ENCODE assay signal across 11 mouse cellular contexts in the genomic region with DNA sequence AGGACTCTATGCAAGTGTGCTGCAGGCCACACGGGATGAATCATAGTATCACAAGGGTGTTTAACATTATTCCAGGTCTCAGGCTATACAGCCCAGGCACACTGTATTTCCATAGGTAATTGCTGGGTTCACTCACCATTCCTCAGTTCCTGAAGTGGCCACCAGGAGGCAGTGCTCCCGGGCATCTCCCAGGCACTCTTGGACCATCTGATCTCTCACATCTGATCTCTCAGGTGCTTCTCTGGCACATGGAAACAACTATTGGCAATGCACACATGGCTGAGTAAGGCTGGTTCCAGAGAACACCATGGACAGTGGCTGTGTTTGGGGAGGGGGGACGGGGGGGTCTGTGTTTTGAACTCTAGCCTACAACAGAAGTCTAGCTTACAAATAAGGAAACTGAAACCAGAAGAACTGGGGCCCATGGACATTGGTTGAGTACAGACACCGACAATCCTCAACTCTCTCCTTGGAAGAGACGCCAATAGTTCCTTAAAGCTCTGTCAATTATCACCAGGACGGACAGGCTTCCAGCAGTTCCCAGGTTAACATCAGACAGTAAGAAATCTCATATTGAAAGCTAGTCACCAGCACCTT. TPM values are rescaled to one million over a fixed set of nuclear protein-coding genes. Genes with fewer than 3 reads are reported as not detected.
DNase-seq lines count a peak whose midpoint lies in the region; ATAC-seq and TF ChIP-seq lines count a peak whose summit lies in the region.
"Had no signal": no experiment of that assay in that cellular context is flagged by ENCODE, and none has a peak within 500 bp of the region (broad histone marks: within the 10 kb centered on the region; RNA-seq: fewer than 3 reads in every experiment).

No protein-coding gene starts in this region.

- no peak overlapping the region for H3K4me2 ChIP-seq in neural tube, embryonic 11.5 days (ENCODE audit: low read depth)
- H3K4me2 ChIP-seq: limb, embryonic 13.5 days had no signal

- TF ChIP-seq CTCF in liver, adult 2 months (IDR thresholded peaks at IDR 0.05; ENCODE audit: low read depth, low read length) = peak; percentile 60

- TF ChIP-seq POLR2A in liver, adult 2 months (IDR thresholded peaks at IDR 0.05; ENCODE audit: extremely low read depth, insufficient read depth, low read length) = no peak

- 58% methylated on average over 6 of the region's 6 CpGs for WGBS in liver, adult 2 months
- 76% methylated on average over 6 of the region's 6 CpGs for WGBS in neural tube, embryonic 11.5 days

- no peaks in the 10 kb centered on the region for H3K79me2 ChIP-seq in liver, adult 2 months (ENCODE audit: control insufficient read depth, insufficient read depth, low read length)

- no peak for ATAC-seq in neural tube, embryonic 11.5 days (ENCODE audit: insufficient read depth, low FRiP score, low TSS enrichment)
- ATAC-seq: forebrain, embryonic 14.5 days had no signal

- H3K9me3 ChIP-seq in neural tube, embryonic 11.5 days (ENCODE audit: control insufficient read depth, low read length) = no peaks in the 10 kb centered on the region
- H3K9me3 ChIP-seq: limb, embryonic 13.5 days had no signal

- no peaks in the 10 kb centered on the region for H3K36me3 ChIP-seq in liver, adult 2 months (ENCODE audit: control insufficient read depth, insufficient read depth, low read length)
- no peaks in the 10 kb centered on the region for H3K36me3 ChIP-seq in neural tube, embryonic 11.5 days (ENCODE audit: control insufficient read depth, insufficient read depth, low read length)
- H3K36me3 ChIP-seq: limb, embryonic 13.5 days had no signal

- no peak overlapping the region for H3K27ac ChIP-seq in liver, adult 2 months (replicated peaks; ENCODE audit: insufficient read depth, low read depth, low read length)
- no peak overlapping the region for H3K27ac ChIP-seq in neural tube, embryonic 11.5 days (ENCODE audit: low read depth, low read length)
- H3K27ac ChIP-seq: limb, embryonic 13.5 days had no signal

- peaks cover 3% of the 10 kb centered on the region; the same call in 1 of the 2 replicates for H3K27me3 ChIP-seq in liver, adult 2 months (ENCODE audit: control insufficient read depth, insufficient read depth, low read length)
- no peaks in the 10 kb centered on the region for H3K27me3 ChIP-seq in neural tube, embryonic 11.5 days (ENCODE audit: control insufficient read depth, insufficient read depth, low read length)

- no peak overlapping the region for H3K4me3 ChIP-seq in liver, adult 2 months (ENCODE audit: insufficient read depth, low read depth, low read length)
- H3K4me3 ChIP-seq in neural tube, embryonic 11.5 days (ENCODE audit: low read depth, low read length) = no peak overlapping the region
- H3K4me3 ChIP-seq: limb, embryonic 13.5 days had no signal

- no peak overlapping the region for H3K9ac ChIP-seq in liver, adult 2 months (ENCODE audit: low read depth, low read length)
- no peak overlapping the region for H3K9ac ChIP-seq in neural tube, embryonic 11.5 days (ENCODE audit: low read length)
- H3K9ac ChIP-seq: limb, embryonic 13.5 days had no signal

- peak; percentile 38 for DNase-seq in adrenal gland, postnatal 14 days
- DNase-seq in adrenal gland, adult 8-10 months = no peak
- no peak for DNase-seq in liver, adult 2 months (ENCODE audit: extremely low read depth, low read depth, low spot score)
- no peak for DNase-seq in liver
- DNase-seq in c-Kit-positive CD71-positive TER-119-negative erythroid progenitor cells, embryonic 14.5 days (ENCODE audit: low read depth) = peak; percentile 8
- DNase-seq in neural tube, embryonic 11.5 days (ENCODE audit: low spot score) = peak; percentile 44
- no peak for DNase-seq in ovary, postnatal 10 days (ENCODE audit: low spot score)
- DNase-seq in urinary bladder, postnatal 4 days (ENCODE audit: low spot score in 2 of 2) = no peak

- H3K4me1 ChIP-seq in liver, adult 2 months (ENCODE audit: control insufficient read depth, insufficient read depth, low read length) = no peaks in the 10 kb centered on the region
- H3K4me1 ChIP-seq in neural tube, embryonic 11.5 days (ENCODE audit: control insufficient read depth, insufficient read depth, low read length) = no peaks in the 10 kb centered on the region

RNA-seq across cellular contexts. Expression of gene Clrn3, which starts 40.1 kb away (rescaled TPM):
- total RNA-seq in adrenal gland, postnatal 14 days (2021) = not detected in 2 replicates
- total RNA-seq in adrenal gland, adult 8-10 months (2022) = not detected
- total RNA-seq in liver, adult 2 months (2014; rRNA removed) = not detected in 2 replicates
- 0.02 TPM in 1 of 2 replicates, not detected in the other for polyA plus RNA-seq in liver, adult 2 months (2012; rRNA removed)
- 0.14 TPM in 1 of 2 replicates, not detected in the other for polyA plus RNA-seq in neural tube, embryonic 11.5 days (2014; fragmentation: Nextera tagmentation; extraction: Ambion mirVana)
- polyA plus RNA-seq: C2C12; forebrain, embryonic 14.5 days; limb, embryonic 13.5 days had no signal

RNA-seq across cellular contexts. Expression of gene Ptpre, which starts 49.0 kb away (rescaled TPM):
- 4.4 and 8.0 TPM in 2 replicates for total RNA-seq in adrenal gland, postnatal 14 days (2021)
- total RNA-seq in adrenal gland, adult 8-10 months (2022) = 10 to 100 TPM in 2 of 4 experiments, 1 to 10 TPM in 2; 6.9 to 12.3 (median 9.7) TPM
- 1.1 and 2.1 TPM in 2 replicates for total RNA-seq in liver, adult 2 months (2014; rRNA removed)
- 0.52 and 0.75 TPM in 2 replicates for polyA plus RNA-seq in liver, adult 2 months (2012; rRNA removed)
- polyA plus RNA-seq in neural tube, embryonic 11.5 days (2014; fragmentation: Nextera tagmentation; extraction: Ambion mirVana) = 0.97 and 1.3 TPM in 2 replicates

Comparison
In these comparisons a context has a peak if more than half of its experiments do, and no peak if none do; other contexts are left out.
1. DNase-seq: peak in adrenal gland, postnatal 14 days (single experiment), c-Kit-positive CD71-positive TER-119-negative erythroid progenitor cells, embryonic 14.5 days (single experiment) and neural tube, embryonic 11.5 days (single experiment); none in adrenal gland, adult 8-10 months (single experiment), liver, adult 2 months (single experiment), liver (single experiment), ovary, postnatal 10 days (single experiment) and urinary bladder, postnatal 4 days (0 of 2).